ENCODE assay signal across 9 mouse cellular contexts in genomic region chr5:135544032-135544558, GRCm38 (mm10). TPM values are rescaled to one million over a fixed set of nuclear protein-coding genes. Genes with fewer than 3 reads are reported as not detected.
DNase-seq lines count a peak whose midpoint lies in the region; ATAC-seq and TF ChIP-seq lines count a peak whose summit lies in the region.
"Had no signal": no experiment of that assay in that cellular context is flagged by ENCODE, and none has a peak within 500 bp of the region (broad histone marks: within the 10 kb centered on the region; RNA-seq: fewer than 3 reads in every experiment).

No protein-coding gene starts in this region.

- H3K27ac ChIP-seq in forebrain, embryonic 14.5 days (ENCODE audit: low read depth, low read length): no peak overlapping the region
- peak overlapping the region; percentile 66; the same call in 1 of the 2 replicates for H3K27ac ChIP-seq in hindbrain, embryonic 12.5 days
- H3K27ac ChIP-seq in liver, postnatal 0 days (ENCODE audit: low read depth): no peak overlapping the region

- peak overlapping the region; percentile 97 for H3K4me2 ChIP-seq in forebrain, embryonic 14.5 days (ENCODE audit: low read length)
- peak overlapping the region; percentile 94 for H3K4me2 ChIP-seq in hindbrain, embryonic 12.5 days (replicated peaks)
- H3K4me2 ChIP-seq in liver, postnatal 0 days (ENCODE audit: low read depth, low read length): peak overlapping the region; percentile 76

- WGBS in forebrain, embryonic 14.5 days: 2% methylated on average over 15 of the region's 15 CpGs
- 5% methylated on average over 15 of the region's 15 CpGs for WGBS in hindbrain, embryonic 12.5 days
- WGBS in liver, postnatal 0 days (ENCODE audit: insufficient replicate concordance): 17% methylated on average over 15 of the region's 15 CpGs

- peak overlapping the region; percentile 76 for H3K9ac ChIP-seq in forebrain, embryonic 14.5 days (ENCODE audit: low read length)
- peak overlapping the region; percentile 65 for H3K9ac ChIP-seq in hindbrain, embryonic 12.5 days
- H3K9ac ChIP-seq in liver, postnatal 0 days (replicated peaks): 0 out of 2 replicates have a peak overlapping the region, but pooled peaks have one; percentile 9

- H3K4me3 ChIP-seq in forebrain, embryonic 14.5 days (ENCODE audit: low read depth, low read length): peak overlapping the region; percentile 64
- H3K4me3 ChIP-seq in hindbrain, embryonic 12.5 days: peak overlapping the region; percentile 58
- H3K4me3 ChIP-seq in liver, postnatal 0 days (ENCODE audit: low read depth, low read length): peak overlapping the region; percentile 63

- no peaks in the 10 kb centered on the region for H3K9me3 ChIP-seq in forebrain, embryonic 14.5 days (replicated peaks; ENCODE audit: control insufficient read depth, low read length)
- H3K9me3 ChIP-seq in hindbrain, embryonic 12.5 days (replicated peaks): no peaks in the 10 kb centered on the region
- H3K9me3 ChIP-seq in liver, postnatal 0 days (ENCODE audit: low read length): no peaks in the 10 kb centered on the region

- no peak for ATAC-seq in forebrain, embryonic 14.5 days
- no peak for ATAC-seq in hindbrain, embryonic 12.5 days (ENCODE audit: low FRiP score)
- no peak for ATAC-seq in liver, postnatal 0 days

- no peak for TF ChIP-seq CTCF in liver, postnatal 0 days (IDR thresholded peaks at IDR 0.05; ENCODE audit: low read depth)

- 0 out of 2 replicates have a peak, but pooled peaks cover 3% of the 10 kb centered on the region for H3K27me3 ChIP-seq in forebrain, embryonic 14.5 days (replicated peaks; ENCODE audit: control insufficient read depth, insufficient read depth, low read length)
- H3K27me3 ChIP-seq in hindbrain, embryonic 12.5 days: no peaks in the 10 kb centered on the region
- H3K27me3 ChIP-seq in liver, postnatal 0 days (ENCODE audit: insufficient read depth, low read length): peaks cover 8% of the 10 kb centered on the region

- H3K36me3 ChIP-seq in forebrain, embryonic 14.5 days (ENCODE audit: control insufficient read depth, insufficient read depth, low read length): no peaks in the 10 kb centered on the region
- H3K36me3 ChIP-seq in hindbrain, embryonic 12.5 days: no peaks in the 10 kb centered on the region
- H3K36me3 ChIP-seq in liver, postnatal 0 days (replicated peaks; ENCODE audit: insufficient read depth, low read length): no peaks in the 10 kb centered on the region

- no peak for TF ChIP-seq EP300 in liver, postnatal 0 days (IDR thresholded peaks at IDR 0.05; ENCODE audit: low read depth)

- peak; percentile 19 for DNase-seq in adrenal gland, postnatal 10 days
- no peak for DNase-seq in adrenal gland, adult 18-20 months (ENCODE audit: low spot score in 2 of 2)
- peak; percentile 20 to 30 for DNase-seq in adrenal gland, postnatal 36 days
- DNase-seq in forebrain, embryonic 14.5 days (ENCODE audit: low spot score): peak; percentile 23
- DNase-seq in liver, postnatal 0 days: no peak
- peak; percentile 25 for DNase-seq in retina, embryonic 14.5 days (ENCODE audit: low spot score)
- DNase-seq in thymus, postnatal 0 days (ENCODE audit: low spot score): no peak

- H3K4me1 ChIP-seq in forebrain, embryonic 14.5 days (ENCODE audit: control insufficient read depth, insufficient read depth, low read length): peaks cover 11% of the 10 kb centered on the region
- H3K4me1 ChIP-seq in hindbrain, embryonic 12.5 days: peaks cover 11% of the 10 kb centered on the region
- peaks cover 13% of the 10 kb centered on the region for H3K4me1 ChIP-seq in liver, postnatal 0 days (ENCODE audit: insufficient read depth)

RNA-seq across cellular contexts. Expression of gene Hip1, which starts 0.8 kb away (rescaled TPM):
- 10 to 100 TPM; 33.7 to 39.3 TPM for total RNA-seq in adrenal gland, postnatal 10 days (2021)
- total RNA-seq in adrenal gland, adult 18-20 months (2021): 10 to 100 TPM; 19.7 to 24.4 TPM
- total RNA-seq in adrenal gland, postnatal 36 days (2021): 10 to 100 TPM; 20.0 to 28.0 TPM
- polyA plus RNA-seq in forebrain, embryonic 14.5 days (2014; fragmentation: Nextera tagmentation; extraction: Ambion mirVana): 24.6 and 30.0 TPM in 2 replicates
- polyA plus RNA-seq in hindbrain, embryonic 12.5 days (2016; fragmentation: Nextera tagmentation; extraction: Ambion mirVana): 67.8 and 68.0 TPM in 2 replicates
- 2.4 and 2.7 TPM in 2 replicates for polyA plus RNA-seq in liver, postnatal 0 days (2015; fragmentation: Nextera tagmentation; extraction: Ambion mirVana)
- polyA plus RNA-seq in thymus, postnatal 0 days (2015; fragmentation: Nextera tagmentation; extraction: Ambion mirVana): 2.4 and 2.7 TPM in 2 replicates

RNA-seq across cellular contexts. Expression of gene Ccl26, which starts 19.3 kb away (rescaled TPM):
- not detected for total RNA-seq in adrenal gland, postnatal 10 days (2021)
- total RNA-seq in adrenal gland, adult 18-20 months (2021): not detected
- not detected for total RNA-seq in adrenal gland, postnatal 36 days (2021)
- polyA plus RNA-seq in forebrain, embryonic 14.5 days (2014; fragmentation: Nextera tagmentation; extraction: Ambion mirVana): not detected in 2 replicates
- polyA plus RNA-seq in hindbrain, embryonic 12.5 days (2016; fragmentation: Nextera tagmentation; extraction: Ambion mirVana): not detected in 2 replicates
- polyA plus RNA-seq in liver, postnatal 0 days (2015; fragmentation: Nextera tagmentation; extraction: Ambion mirVana): not detected in 2 replicates
- not detected in 2 replicates for polyA plus RNA-seq in thymus, postnatal 0 days (2015; fragmentation: Nextera tagmentation; extraction: Ambion mirVana)
- total RNA-seq: gastrocnemius, adult 8-10 months had no signal

RNA-seq across cellular contexts. Expression of gene Ccl24, which starts 28.8 kb away (rescaled TPM):
- 1 to 10 TPM; 3.6 to 4.0 TPM for total RNA-seq in adrenal gland, postnatal 10 days (2021)
- 1 to 10 TPM in 1 of 2 experiments, not detected in 1; 2.1 TPM for total RNA-seq in adrenal gland, adult 18-20 months (2021)
- under 1 TPM; 0.73 to 0.82 TPM for total RNA-seq in adrenal gland, postnatal 36 days (2021)
- polyA plus RNA-seq in forebrain, embryonic 14.5 days (2014; fragmentation: Nextera tagmentation; extraction: Ambion mirVana): 1.0 and 1.9 TPM in 2 replicates
- 2.0 and 3.1 TPM in 2 replicates for polyA plus RNA-seq in hindbrain, embryonic 12.5 days (2016; fragmentation: Nextera tagmentation; extraction: Ambion mirVana)
- polyA plus RNA-seq in liver, postnatal 0 days (2015; fragmentation: Nextera tagmentation; extraction: Ambion mirVana): 25.6 and 28.4 TPM in 2 replicates
- 32.0 and 35.5 TPM in 2 replicates for polyA plus RNA-seq in thymus, postnatal 0 days (2015; fragmentation: Nextera tagmentation; extraction: Ambion mirVana)

Comparison
In these comparisons a context has a peak if more than half of its experiments do, and no peak if none do; other contexts are left out.
1. DNase-seq: peak in adrenal gland, postnatal 10 days (single experiment), adrenal gland, postnatal 36 days (2 of 2), forebrain, embryonic 14.5 days (single experiment) and retina, embryonic 14.5 days (single experiment); none in adrenal gland, adult 18-20 months (0 of 2), liver, postnatal 0 days (single experiment) and thymus, postnatal 0 days (single experiment).
2. H3K9ac ChIP-seq: peak in every context shown above with its lines; median percentile 76 in forebrain, embryonic 14.5 days; 65 in hindbrain, embryonic 12.5 days; 9 in liver, postnatal 0 days.
3. Peak in every context shown above with its lines, with median percentiles within 50 percentile points of each other: H3K4me2 ChIP-seq and H3K4me3 ChIP-seq.